Mouse (Mus musculus) heart, embryonic 11.5 days (tissue): ENCODE measurements at regions not wholly inside any gene's neighbourhood (a gene's known extent, or its start where the extent isn't known, plus 50 kb on each side); places are given as distances from the start of the nearest gene placed in this dataset.

Experiments used
- ATAC-seq: fragments of 200-750 bp; cut with Nextera tagmentation; replicated peaks from 2 replicates; pipeline ENCODE4 v1.8.0; 2017; ENCODE audit warnings: moderate library complexity; ENCODE audit not compliant: insufficient number of reproducible peaks, low FRiP score, low TSS enrichment
- H3K27ac ChIP-seq: fragments of 300-500 bp; sonication (generic); 2 replicates; pipeline ENCODE4 v1.5.1; 2014; ENCODE audit warnings: mild to moderate bottlenecking, low read depth, low read length
- H3K27me3 ChIP-seq: fragments of 300-500 bp; sonication (generic); 2 replicates; pipeline ENCODE4 v1.6.1; 2014; ENCODE audit warnings: mild to moderate bottlenecking, low read length, mixed read lengths; ENCODE audit not compliant: control insufficient read depth, insufficient read depth
- H3K36me3 ChIP-seq: fragments of 300-500 bp; sonication (generic); 2 replicates; pipeline ENCODE4 v1.6.1; 2014; ENCODE audit warnings: mild to moderate bottlenecking, low read length, moderate library complexity, mixed read lengths; ENCODE audit not compliant: control insufficient read depth, insufficient read depth
- H3K4me1 ChIP-seq: fragments of 300-500 bp; sonication (generic); 2 replicates; pipeline ENCODE4 v1.6.1; 2014; ENCODE audit warnings: low read length; ENCODE audit not compliant: control insufficient read depth, insufficient read depth
- H3K4me2 ChIP-seq: fragments of 300-500 bp; sonication (generic); 2 replicates; pipeline ENCODE4 v1.6.1; 2014; ENCODE audit warnings: mild to moderate bottlenecking, moderate library complexity
- H3K4me3 ChIP-seq: fragments of 300-500 bp; sonication (generic); 2 replicates; pipeline ENCODE4 v1.5.1; 2014; ENCODE audit warnings: low read depth, low read length
- H3K9ac ChIP-seq: fragments of 300-500 bp; sonication (generic); 2 replicates; pipeline ENCODE4 v1.6.1; 2014; ENCODE audit warnings: mild to moderate bottlenecking, low read depth, low read length, moderate library complexity
- H3K9me3 ChIP-seq: fragments of 300-500 bp; sonication (generic); replicated peaks from 2 replicates; pipeline ENCODE4 v1.6.1; 2016; ENCODE audit warnings: low read length; ENCODE audit not compliant: control insufficient read depth
- WGBS: fragments of 180-500 bp; shearing (Covaris S2); extraction: QIAGEN DNeasy Blood & Tissue Kit; methylation state at CpG from one replicate; pipeline ENCODE4 v1.1.7; 2014; ENCODE audit not compliant: insufficient replicate concordance; 5-methylcytosine and 5-hydroxymethylcytosine counted together

- Histone ChIP-seq H3K4me2 (no peak overlapping the region), H3K4me3 (no peak overlapping the region), H3K27ac (no peak overlapping the region), H3K36me3 (no peaks in the 10 kb centered on the region), H3K9me3 (no peaks in the 10 kb centered on the region; the same call in 1 of the 2 replicates), H3K4me1 (no peaks in the 10 kb centered on the region), H3K27me3 (peaks cover 3% of the 10 kb centered on the region; the same call in 1 of the 2 replicates), H3K9ac (no peak overlapping the region)
- 33% methylated on average over 3 of the region's 3 CpGs for WGBS
- ATAC-seq: no peak
These were observed 514.3 kb upstream of the Castor2 start for GRCm38 (mm10) chr5:133585181-133585580.

GRCm38 (mm10) chr5:133576595-133576994 is 522.9 kb upstream of the Castor2 start:
- no peak for ATAC-seq
- H3K27ac ChIP-seq: no peak overlapping the region
- no peak overlapping the region for H3K4me3 ChIP-seq
- no peaks in the 10 kb centered on the region for H3K27me3 ChIP-seq
- WGBS: 74% methylated on average over 6 of the region's 6 CpGs
- no peaks in the 10 kb centered on the region for H3K36me3 ChIP-seq
- H3K4me1 ChIP-seq: no peaks in the 10 kb centered on the region
- H3K4me2 ChIP-seq: no peak overlapping the region
- H3K9ac ChIP-seq: no peak overlapping the region
- no peaks in the 10 kb centered on the region for H3K9me3 ChIP-seq

GRCm38 (mm10) chr5:133569096-133569495 is 530.4 kb upstream of the Castor2 start:
- 68% methylated on average over 2 of the region's 2 CpGs for WGBS
- no peaks in the 10 kb centered on the region for H3K36me3 ChIP-seq
- H3K27ac ChIP-seq: no peak overlapping the region

GRCm38 (mm10) chr5:133566506-133566905 is 533.0 kb upstream of the Castor2 start:
- H3K9me3 ChIP-seq: no peaks in the 10 kb centered on the region
- no peak overlapping the region for H3K4me3 ChIP-seq
- H3K4me2 ChIP-seq: no peak overlapping the region
- 73% methylated on average over 4 of the region's 4 CpGs for WGBS
- H3K36me3 ChIP-seq: no peaks in the 10 kb centered on the region
- H3K4me1 ChIP-seq: no peaks in the 10 kb centered on the region
- no peaks in the 10 kb centered on the region for H3K27me3 ChIP-seq
- ATAC-seq: no peak
- no peak overlapping the region for H3K9ac ChIP-seq
- H3K27ac ChIP-seq: no peak overlapping the region

More at GRCm38 (mm10) chr5:133569096-133569495, 530.4 kb upstream of the Castor2 start:
- no peaks in the 10 kb centered on the region for H3K27me3 ChIP-seq
- H3K9me3 ChIP-seq: no peaks in the 10 kb centered on the region
- no peak overlapping the region for H3K4me2 ChIP-seq
- no peak overlapping the region for H3K9ac ChIP-seq
- no peak overlapping the region for H3K4me3 ChIP-seq
- ATAC-seq: no peak
- H3K4me1 ChIP-seq: no peaks in the 10 kb centered on the region

- Histone ChIP-seq H3K9ac (no peak overlapping the region), H3K27me3 (no peaks in the 10 kb centered on the region), H3K36me3 (no peaks in the 10 kb centered on the region), H3K9me3 (no peaks in the 10 kb centered on the region), H3K4me2 (no peak overlapping the region), H3K27ac (no peak overlapping the region), H3K4me3 (no peak overlapping the region), H3K4me1 (no peaks in the 10 kb centered on the region)
- WGBS: 81% methylated on average over 7 of the region's 7 CpGs
- ATAC-seq: no peak
These were observed 548.9 kb upstream of the Castor2 start for GRCm38 (mm10) chr5:133550657-133551056.

GRCm38 (mm10) chr5:133542217-133542616 is 557.3 kb upstream of the Castor2 start:
- Histone ChIP-seq H3K4me2 (no peak overlapping the region), H3K9ac (no peak overlapping the region), H3K27me3 (no peaks in the 10 kb centered on the region), H3K9me3 (no peaks in the 10 kb centered on the region), H3K36me3 (no peaks in the 10 kb centered on the region), H3K4me3 (no peak overlapping the region), H3K27ac (no peak overlapping the region), H3K4me1 (no peaks in the 10 kb centered on the region)
- ATAC-seq: no peak

GRCm38 (mm10) chr5:133532678-133533077 is 566.8 kb upstream of the Castor2 start:
- H3K4me2 ChIP-seq: no peak overlapping the region
- H3K9ac ChIP-seq: no peak overlapping the region
- H3K27ac ChIP-seq: no peak overlapping the region
- no peaks in the 10 kb centered on the region for H3K27me3 ChIP-seq
- ATAC-seq: no peak
- H3K36me3 ChIP-seq: no peaks in the 10 kb centered on the region
- no peaks in the 10 kb centered on the region for H3K4me1 ChIP-seq
- no peaks in the 10 kb centered on the region for H3K9me3 ChIP-seq
- H3K4me3 ChIP-seq: no peak overlapping the region

GRCm38 (mm10) chr5:133505661-133506060 is 593.9 kb upstream of the Castor2 start:
- Histone ChIP-seq H3K9ac (no peak overlapping the region), H3K4me2 (no peak overlapping the region), H3K27me3 (no peaks in the 10 kb centered on the region), H3K36me3 (no peaks in the 10 kb centered on the region), H3K27ac (no peak overlapping the region), H3K4me1 (no peaks in the 10 kb centered on the region), H3K4me3 (no peak overlapping the region), H3K9me3 (no peaks in the 10 kb centered on the region)
- 60% methylated on average over 2 of the region's 2 CpGs for WGBS
- ATAC-seq: no peak

- no peaks in the 10 kb centered on the region for H3K36me3 ChIP-seq
- no peaks in the 10 kb centered on the region for H3K9me3 ChIP-seq
- H3K27me3 ChIP-seq: no peaks in the 10 kb centered on the region
- ATAC-seq: peak; percentile 78
- H3K27ac ChIP-seq: peak overlapping the region; percentile 88
- H3K4me3 ChIP-seq: no peak overlapping the region
- peak overlapping the region; percentile 34; the same call in 1 of the 2 replicates for H3K4me2 ChIP-seq
- no peak overlapping the region for H3K9ac ChIP-seq
- WGBS: 20% methylated on average over 5 of the region's 5 CpGs
- peaks cover 7% of the 10 kb centered on the region; the same call in 1 of the 2 replicates for H3K4me1 ChIP-seq
These were observed 611.7 kb upstream of the Castor2 start for GRCm38 (mm10) chr5:133487806-133488290.
